Mouse (Mus musculus): ENCODE results near the gene Keap1. TPM values are rescaled to one million over a fixed set of nuclear protein-coding genes. Genes with fewer than 3 reads are reported as not detected.

Gene Keap1
- total RNA-seq, 1 experiment from 2014 or later: 38.3 TPM

DNA sequence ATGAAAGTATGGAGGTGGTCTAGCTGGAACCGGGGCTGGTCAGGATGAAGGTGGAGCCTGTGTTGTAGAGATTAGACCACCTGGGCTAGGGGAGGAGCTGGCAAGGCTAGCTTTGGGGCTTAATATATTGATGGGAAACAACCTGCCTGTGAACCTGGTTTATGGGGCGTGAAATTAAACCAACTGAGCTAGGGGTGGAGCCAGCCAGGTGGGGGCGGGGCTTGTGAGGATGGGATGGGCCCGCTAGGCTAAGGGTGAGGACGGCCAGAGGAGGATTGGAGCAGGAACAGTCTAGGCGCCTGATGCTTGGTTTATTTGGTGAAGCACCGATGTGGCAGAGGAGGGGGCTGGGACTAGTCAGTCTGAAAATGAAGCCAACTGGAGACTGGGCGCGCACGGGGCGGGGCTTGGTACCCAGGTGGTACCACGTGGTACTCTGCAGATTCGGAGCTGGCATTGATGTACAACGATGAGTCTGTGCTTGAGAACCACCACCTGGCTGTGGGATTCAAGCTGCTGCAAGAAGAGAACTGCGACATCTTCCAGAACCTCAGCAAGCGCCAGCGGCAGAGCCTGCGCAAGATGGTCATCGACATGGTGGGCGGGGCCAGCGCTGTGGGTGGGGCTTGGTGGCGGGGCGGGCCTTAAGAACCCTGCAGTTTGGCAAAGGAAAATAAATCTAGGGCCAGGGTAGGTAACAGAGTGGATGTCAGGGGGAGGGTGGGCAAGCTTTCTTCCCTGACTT is 34.5 kb downstream of the Keap1 start:
- no peak for ATAC-seq (replicated peaks; ENCODE audit: low read depth, poor library complexity, severe bottlenecking)

DNA sequence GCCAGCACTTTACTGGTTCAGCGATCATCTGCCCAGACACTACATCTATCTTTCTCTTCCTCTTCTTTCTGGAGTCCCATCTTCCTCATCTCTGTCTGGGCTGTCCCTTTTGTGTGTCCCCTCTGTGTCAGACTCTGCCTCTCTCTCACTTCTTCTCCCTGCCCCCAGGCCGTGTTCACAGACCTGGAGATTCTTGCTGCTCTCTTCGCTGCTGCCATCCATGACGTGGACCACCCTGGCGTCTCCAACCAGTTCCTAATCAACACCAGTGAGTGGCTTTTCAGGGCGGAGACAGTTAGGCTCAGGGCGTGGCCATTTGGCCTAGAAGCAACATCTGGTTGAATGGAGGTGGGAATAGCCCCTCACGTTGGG is 35.0 kb downstream of the Keap1 start:
- ATAC-seq (replicated peaks; ENCODE audit: low read depth, poor library complexity, severe bottlenecking): no peak

DNA sequence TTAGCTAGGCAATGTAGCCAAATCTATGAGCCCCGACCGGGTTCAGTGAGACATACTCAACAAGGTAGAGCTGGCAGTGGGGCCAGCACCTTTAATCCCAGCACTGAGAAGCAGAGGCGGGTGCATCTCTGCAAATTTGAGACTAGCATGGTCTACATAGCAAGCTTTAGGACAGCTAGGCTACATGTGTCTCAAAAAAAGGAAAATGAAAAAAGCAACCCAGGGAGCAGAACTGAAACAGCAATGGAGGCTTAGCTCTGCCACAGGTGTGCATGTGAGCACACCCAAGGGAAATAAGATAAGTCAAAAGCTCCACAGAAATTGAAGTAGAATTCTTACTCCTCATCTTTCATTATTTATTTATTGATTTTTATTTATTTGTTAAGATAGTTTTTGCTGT is 40.2 kb downstream of the Keap1 start:
- no peak for ATAC-seq (replicated peaks; ENCODE audit: low read depth, poor library complexity, severe bottlenecking)

DNA sequence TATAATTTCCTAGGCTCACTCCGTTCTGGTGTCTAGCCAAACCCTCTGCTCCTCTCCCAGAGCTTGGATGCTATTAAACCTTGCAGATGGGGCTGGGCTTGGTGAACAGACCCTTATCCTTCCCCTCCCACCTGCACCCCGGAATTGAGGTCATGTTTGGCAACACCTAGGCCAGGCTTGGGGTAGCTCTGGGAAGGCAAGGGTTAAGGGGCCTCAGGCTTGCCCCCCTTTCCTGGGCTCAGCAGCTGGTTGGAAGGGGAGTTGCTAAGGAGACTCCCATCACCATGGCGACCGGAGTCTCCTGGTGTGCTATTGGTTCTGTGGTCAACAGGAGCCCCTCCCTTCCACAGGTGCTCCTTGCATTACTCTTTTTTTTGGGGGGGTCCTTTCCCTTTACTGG is 41.2 kb downstream of the Keap1 start:
- no peak for ATAC-seq (replicated peaks; ENCODE audit: low read depth, poor library complexity, severe bottlenecking)

DNA sequence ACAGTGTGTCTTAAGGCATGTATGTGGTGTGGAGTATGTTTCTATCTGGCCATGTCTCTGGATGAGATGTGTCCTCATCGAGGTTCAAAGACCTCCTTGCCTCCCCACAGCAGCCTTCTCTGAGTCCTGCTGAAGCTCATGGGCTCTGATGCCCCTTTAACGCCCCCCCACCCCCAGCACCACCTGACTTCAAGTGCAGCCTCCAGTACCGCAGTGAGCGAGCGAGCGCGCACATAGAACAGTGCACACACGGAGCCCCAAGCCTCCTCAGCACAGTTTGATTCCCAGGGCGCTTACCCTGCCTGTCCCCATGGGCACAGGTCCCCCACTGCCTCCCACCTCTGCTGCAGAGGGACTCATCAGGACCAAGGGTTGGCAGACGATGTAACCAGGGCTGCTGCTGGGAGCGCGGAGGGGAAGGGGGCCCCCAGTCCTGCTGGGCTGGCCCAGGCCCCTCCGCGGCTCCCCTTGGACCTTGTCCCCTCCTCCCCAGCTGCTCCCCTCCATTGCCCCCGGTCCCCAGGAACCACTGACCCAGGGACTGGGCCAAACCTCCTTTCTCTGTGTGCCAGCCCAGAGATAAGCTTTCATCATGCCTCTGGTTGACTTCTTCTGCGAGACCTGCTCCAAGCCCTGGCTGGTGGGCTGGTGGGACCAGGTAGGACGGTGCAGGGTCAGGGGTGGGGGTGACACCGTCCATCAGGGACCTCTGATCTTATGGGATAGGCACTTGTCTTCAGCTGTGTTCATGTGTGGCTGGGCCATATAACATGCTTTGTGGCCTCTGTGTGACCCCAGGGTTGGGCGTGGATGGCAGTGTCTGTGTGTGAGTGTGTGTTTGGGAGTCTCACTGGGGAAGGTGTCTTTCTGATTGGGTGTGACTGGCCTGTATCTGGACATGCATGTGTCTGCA is 42.4 kb downstream of the Keap1 start:
- ATAC-seq (replicated peaks; ENCODE audit: low read depth, poor library complexity, severe bottlenecking): no peak

DNA sequence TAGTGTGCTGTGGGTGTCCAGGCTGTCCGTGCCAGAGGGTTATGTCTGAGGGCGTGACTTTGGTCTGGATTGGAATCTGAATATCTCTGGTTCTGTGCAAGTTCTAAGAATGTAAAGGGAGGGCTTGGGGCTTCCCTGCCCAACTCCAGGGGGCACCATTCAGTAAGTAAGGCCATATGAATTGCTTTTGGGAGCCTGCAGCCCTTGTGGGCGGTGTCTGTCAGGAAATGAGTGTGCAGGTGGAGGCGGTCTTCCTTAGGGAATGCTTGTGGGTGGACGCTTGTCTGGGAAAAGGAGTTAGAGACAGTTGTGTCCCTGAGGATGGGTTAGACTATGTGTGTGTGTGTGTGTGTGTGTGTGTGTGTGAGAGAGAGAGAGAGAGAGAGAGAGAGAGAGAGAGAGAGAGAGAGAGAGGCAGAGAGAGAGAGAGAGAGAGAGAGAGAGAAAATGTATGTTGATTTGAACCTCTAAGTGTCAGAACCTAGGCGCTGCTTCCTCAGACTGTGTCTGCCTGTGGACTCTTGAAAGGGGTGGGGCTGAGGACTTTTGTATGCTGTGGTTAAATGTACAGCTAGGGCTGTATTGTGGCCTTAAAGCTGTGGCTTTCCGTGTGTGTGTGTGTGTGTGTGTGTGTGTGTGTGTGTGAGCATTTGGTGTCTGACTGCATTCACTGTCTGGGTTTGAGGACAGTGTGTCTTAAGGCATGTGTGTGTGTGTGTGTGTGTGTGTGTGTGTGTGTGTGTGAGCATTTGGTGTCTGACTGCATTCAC is 43.2 kb downstream of the Keap1 start:
- ATAC-seq (replicated peaks; ENCODE audit: low read depth, poor library complexity, severe bottlenecking): peak; percentile 45

DNA sequence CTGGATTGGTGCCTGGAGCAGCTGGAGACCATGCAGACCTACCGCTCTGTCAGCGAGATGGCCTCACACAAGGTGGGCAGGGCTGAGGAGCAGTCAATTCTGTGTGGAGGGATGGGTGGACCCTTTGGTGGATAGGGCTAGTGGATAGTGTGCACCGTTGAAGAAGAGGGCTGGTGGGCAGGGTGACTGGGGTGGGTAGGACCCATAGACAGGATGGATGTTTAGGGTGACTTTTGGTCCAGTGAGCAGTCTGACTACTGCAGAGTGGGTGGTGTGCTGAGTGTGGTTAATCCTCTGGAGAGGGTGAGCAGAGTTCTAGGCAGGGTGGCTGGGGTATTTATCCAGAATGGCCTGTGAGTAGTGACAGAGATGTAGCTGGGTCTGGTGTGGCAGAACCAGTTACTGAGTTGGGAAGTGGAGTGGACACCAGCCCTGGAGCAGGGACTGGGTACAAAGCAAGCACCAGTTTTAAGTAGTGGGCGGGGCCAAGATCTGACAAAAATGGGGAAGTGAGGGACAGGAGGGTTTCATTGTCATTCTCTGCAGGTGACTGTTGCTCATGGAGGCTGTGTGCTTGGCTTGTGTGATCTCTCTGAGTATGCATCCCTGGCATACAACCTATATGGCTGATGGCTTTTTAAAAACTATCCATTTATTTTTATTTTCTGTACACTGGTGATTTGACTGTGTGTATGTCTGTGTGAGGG is 44.2 kb downstream of the Keap1 start:
- peak; percentile 82 for ATAC-seq (replicated peaks; ENCODE audit: low read depth, poor library complexity, severe bottlenecking)

DNA sequence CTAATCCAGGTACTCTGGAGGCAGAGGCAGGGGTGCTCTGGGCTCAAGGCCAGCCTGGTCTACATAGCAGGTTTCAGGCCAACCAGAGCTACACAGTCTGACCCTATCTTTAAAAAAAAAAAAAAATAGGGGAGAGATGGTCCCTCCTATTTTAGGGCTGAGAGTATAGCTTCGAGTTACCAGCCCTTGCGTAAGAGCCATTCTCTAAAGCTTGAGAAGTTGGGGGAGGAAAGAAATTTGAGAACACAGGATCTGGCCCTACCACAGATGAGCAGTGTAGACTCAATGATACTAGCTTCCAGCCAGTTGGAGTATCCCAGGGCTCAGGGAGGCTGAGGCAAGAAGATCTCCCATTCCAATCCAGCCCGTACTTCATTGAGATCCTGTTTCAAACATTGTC is 45.4 kb downstream of the Keap1 start:
- ATAC-seq (replicated peaks; ENCODE audit: low read depth, poor library complexity, severe bottlenecking): no peak

DNA sequence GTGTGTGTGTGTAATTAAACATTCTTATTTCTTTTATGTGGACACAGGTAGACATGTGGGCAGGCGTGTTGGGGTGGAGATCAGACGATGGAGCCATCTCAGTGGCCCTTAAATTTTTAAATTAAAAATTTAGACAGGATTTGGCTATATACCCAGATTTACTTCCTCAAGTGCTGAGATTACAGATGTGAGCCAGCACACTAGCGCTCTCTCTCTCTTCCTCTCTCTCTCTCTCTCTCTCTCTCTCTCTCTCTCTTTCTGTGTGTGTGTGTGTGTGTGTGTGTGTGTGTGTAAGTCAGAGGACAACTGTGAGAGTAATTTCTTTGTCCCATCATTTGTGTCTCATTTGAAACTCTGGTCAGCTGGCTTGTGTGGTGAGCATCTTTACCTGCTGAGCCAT is 48.5 kb downstream of the Keap1 start:
- ATAC-seq (replicated peaks; ENCODE audit: low read depth, poor library complexity, severe bottlenecking): no peak

DNA sequence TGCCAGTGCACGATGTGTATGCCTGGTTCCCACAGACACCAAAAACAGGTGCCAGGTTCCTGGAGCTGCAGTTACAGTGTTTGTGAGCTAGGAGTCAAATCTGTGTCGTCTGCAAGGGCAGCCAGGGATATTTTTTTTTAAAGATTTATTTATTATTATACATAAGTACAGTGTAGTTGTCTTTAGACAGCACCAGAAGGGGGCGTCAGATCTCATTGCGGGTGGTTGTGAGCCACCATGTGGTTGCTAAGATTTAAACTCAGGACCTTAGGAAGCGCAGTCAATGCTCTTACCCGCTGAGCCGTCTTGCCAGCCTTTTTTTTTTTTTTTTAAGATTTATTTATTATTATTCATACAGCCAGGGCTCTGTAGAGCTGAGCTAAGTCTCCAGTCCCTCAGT is 49.3 kb downstream of the Keap1 start:
- ATAC-seq (replicated peaks; ENCODE audit: low read depth, poor library complexity, severe bottlenecking): no peak

DNA sequence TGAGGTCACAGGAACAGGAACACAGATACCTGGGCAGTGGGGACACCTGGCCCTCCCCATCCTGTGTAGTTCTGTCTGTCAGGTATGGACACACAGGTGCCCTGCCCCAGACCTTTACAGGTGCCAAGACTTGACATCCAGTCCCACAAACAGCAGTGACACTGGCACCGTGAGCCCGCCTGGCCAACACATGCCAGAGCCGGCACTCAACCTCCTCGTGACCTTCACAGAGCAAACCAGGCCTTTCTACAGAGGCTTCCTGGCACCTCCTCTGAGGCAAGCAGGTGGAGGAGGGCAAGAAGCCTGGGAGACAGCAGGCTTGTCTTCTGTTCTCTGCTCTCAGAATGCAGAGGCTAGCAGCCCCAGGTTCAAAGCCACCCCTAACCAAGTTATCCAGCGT is 53.7 kb downstream of the Keap1 start:
- no peak for ATAC-seq (replicated peaks; ENCODE audit: low read depth, poor library complexity, severe bottlenecking)

DNA sequence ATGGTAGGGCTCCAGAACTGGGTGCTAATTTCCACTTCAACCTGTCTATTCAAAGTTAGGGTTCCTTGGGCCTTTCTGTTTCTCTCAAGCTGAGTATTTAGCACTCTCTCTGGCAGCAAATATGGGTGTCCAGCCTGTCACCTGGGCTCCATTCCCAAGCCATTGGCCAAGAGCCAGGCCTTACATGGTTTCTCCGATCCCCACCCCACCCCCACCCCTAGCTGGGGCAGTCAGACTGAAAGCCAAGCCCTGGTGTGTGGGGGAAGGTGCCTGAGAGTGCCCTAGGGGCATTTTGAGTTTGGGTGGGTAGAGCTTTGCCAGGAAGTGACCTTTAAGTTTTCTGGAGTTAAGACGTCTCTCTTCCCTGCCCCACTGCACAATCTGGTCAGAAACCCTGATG is 54.4 kb downstream of the Keap1 start:
- ATAC-seq (replicated peaks; ENCODE audit: low read depth, poor library complexity, severe bottlenecking): no peak

DNA sequence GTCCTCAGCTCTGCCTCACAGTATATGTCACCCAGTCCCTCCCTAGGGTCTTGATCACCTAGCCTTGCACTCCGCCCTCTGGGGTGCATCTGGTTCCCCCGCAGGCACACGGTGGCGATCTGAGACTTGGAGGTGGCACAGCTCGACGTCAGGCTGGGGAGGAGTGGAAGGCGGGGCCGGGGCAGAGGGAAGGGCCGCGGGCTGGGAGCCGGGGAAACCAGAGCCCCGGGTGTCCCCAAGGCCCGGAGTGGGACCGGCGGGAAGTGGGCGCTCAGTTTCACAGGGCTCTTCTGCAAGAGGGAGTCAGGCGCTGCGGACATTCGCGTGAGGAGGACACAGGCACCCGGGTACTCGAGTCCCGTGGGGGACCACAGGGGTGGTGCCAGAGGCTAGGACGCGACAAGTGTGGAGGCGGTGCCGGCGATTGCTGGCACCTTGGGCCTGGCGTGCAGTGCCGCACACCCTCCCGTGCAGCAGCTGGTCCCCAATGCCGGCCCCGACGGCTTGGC is 55.2 kb downstream of the Keap1 start:
- ATAC-seq (replicated peaks; ENCODE audit: low read depth, poor library complexity, severe bottlenecking): peak; percentile 80

DNA sequence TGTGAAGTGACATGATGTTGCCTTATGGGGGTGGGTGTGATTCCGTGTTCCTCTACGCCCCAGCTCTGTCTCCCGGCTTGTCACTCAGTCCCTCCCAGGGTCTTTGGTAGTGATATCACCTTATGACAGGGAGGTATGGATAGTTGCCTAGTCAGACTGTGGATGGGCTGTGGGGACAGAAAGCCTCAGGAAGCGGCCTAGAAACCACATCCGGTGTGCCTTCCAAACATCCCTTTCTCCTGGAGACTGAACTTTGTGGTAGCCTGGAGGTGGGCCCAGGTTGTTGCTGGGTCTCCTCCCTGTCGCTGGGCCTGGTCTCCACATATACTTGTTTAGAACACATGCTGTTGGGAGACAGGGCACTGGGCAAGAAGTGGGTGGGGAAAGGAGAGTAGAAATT is 55.7 kb downstream of the Keap1 start:
- peak; percentile 52 for ATAC-seq (replicated peaks; ENCODE audit: low read depth, poor library complexity, severe bottlenecking)

DNA sequence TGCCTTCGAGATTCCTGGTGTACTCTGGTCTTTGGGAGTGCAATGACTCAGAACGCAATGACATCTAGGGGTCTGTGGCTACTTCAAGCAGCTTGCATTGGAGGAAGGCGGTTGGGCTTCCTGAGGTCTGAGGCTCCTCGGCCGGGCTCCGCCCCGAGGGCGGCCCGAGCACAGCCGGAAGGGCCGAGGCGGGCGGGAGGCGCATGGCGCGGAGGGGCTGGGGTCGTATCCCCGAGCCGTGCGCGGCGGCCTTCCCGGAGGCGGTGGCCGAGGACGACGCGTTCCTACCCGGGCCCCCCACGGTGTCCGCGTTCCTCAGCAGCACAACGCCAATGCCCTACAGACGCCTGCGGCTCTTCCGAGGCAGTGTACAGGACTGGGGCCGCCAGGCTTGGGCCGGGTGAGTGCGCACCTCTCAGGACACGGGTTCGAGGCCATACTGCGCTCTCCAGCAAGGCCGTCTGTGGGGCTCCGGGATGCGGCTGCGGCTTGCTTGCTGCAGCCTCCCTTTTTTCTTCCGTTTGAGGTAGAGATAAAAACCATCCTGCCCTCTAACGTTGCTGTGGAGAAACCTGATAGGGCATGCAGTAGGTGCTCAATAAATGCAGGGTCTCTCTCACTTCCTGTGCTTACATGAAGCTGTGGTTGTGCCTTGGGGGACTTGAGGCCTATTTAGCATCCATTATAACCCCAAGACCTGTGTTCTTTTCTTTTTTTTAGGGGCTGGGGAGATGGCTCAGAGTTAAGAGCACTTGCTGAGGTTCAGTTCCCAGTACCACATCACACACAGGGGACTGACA is 57.5 kb downstream of the Keap1 start:
- peak; percentile 49 for ATAC-seq (replicated peaks; ENCODE audit: low read depth, poor library complexity, severe bottlenecking)

DNA sequence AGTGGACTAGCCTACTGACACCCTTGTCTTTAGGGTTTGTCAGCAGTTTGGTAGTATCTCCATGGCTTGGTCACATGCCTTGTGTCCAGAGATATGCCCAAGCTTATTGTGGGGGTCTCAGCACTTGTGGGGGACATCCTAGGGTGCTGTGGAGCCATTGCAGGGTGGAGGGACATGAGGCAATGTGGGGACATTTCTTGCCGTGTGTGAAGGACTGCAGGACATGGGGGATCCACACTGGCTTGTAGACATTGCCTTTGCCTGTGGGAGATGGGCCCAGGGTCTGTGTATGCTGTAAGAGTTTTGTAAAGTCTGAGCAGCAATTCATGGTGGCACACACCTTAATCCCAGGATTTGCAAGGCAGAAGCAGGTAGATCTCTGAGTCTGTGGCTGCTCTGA is 58.3 kb downstream of the Keap1 start:
- no peak for ATAC-seq (replicated peaks; ENCODE audit: low read depth, poor library complexity, severe bottlenecking)

DNA sequence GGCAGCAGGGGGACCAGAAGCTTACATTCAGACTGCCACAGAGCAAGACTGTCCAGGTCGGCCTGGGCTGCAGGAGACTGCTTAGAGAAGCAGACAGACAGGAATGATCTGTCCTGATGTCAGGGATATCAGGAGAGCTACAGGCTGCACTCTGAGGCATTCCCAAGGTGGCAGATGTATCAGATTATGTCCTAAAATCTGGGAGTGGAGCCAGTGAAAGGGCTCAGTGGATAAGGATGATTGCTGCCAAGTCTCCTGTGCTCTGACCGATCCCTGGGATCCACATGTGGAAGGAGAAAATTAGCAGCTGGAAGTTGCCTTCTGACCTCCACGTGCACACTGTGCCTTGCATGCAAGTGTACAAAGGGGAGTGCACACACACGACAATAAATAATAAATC is 58.8 kb downstream of the Keap1 start:
- no peak for ATAC-seq (replicated peaks; ENCODE audit: low read depth, poor library complexity, severe bottlenecking)
